ENCODE assay signal across 7 mouse cellular contexts in the genomic region with DNA sequence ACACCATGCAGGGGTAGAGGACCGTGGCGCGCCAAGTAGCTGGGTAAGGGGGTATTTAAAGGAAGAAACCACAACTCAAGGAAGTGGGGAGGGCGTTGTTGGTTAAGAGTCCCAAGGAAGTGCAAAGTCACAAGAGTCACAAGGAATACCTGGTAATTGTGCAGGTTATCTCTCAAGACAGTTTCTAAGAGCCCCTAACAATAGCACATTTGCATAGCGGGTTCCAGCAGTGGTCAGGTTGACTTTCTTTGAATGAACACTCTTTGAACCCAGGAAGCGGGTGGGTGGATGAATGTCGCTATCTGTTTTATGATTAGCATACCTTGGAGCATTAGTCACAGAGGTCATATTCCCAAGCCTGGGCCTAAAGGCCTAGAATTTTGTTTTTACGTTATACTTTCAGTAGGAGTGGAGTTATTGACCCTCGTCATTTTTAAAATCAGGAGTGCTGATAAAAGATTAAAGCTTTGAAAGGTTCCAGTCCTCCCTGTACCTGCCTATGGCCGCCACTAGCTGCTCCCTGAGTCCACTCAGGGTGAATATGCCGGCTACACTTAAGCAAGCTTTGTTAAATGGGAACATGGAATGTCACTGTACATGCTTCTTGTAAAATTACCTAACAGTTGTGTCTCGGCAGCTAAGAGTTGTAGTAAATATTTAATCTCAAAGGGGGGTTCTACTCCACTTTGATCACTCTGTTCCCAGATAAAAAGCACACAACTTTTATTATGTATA. TPM values are rescaled to one million over a fixed set of nuclear protein-coding genes. Genes with fewer than 3 reads are reported as not detected.
A peak's percentile ranks its signal among the peaks of the same experiment; 100 is the strongest.
DNase-seq lines count a peak whose midpoint lies in the region; ATAC-seq and TF ChIP-seq lines count a peak whose summit lies in the region.
"Not testable (repeated sequence)": the region's sequence is repeated elsewhere in the genome, so short reads cannot be mapped to it uniquely, and the experiment has no call there.

No protein-coding gene starts in this region.

- H3K4me1 ChIP-seq in embryonic fibroblast, embryonic 13.5 days (ENCODE audit: control insufficient read depth, insufficient read depth, low read length) = peaks cover 13% of the 10 kb centered on the region
- peaks cover 32% of the 10 kb centered on the region for H3K4me1 ChIP-seq in heart, embryonic 12.5 days (replicated peaks)
- not testable (repeated sequence) for H3K4me1 ChIP-seq in intestine, embryonic 15.5 days (replicated peaks); kidney, adult 2 months (ENCODE audit: control insufficient read depth, insufficient read depth, low read length)

- not testable (repeated sequence) for H3K36me3 ChIP-seq in heart, embryonic 12.5 days; intestine, embryonic 15.5 days; kidney, adult 2 months (ENCODE audit: control insufficient read depth, insufficient read depth, low read length)

- not testable (repeated sequence) for H3K9ac ChIP-seq in heart, embryonic 12.5 days; intestine, embryonic 15.5 days

- not testable (repeated sequence) for H3K4me3 ChIP-seq in embryonic fibroblast, embryonic 13.5 days (ENCODE audit: insufficient read depth, low read length); heart, embryonic 12.5 days; intestine, embryonic 15.5 days (replicated peaks); kidney, adult 2 months (ENCODE audit: insufficient read depth, low read depth, low read length)

- H3K9me3 ChIP-seq in heart, embryonic 12.5 days (replicated peaks); intestine, embryonic 15.5 days: not testable (repeated sequence)

- DNase-seq in ES-CJ7 (ENCODE audit: low read depth, low spot score) (peak; percentile 72), R1 (ENCODE audit: low read depth, low spot score) (peak; percentile 85)
- not testable (repeated sequence) for DNase-seq in kidney, adult 2 months
- peak; percentile 18 for DNase-seq in lung, postnatal 25 days (ENCODE audit: low spot score)

- H3K27ac ChIP-seq in embryonic fibroblast, embryonic 13.5 days (ENCODE audit: insufficient read depth, low read length) = peak overlapping the region; percentile 61; the same call in 1 of the 2 replicates
- H3K27ac ChIP-seq in heart, embryonic 12.5 days (ENCODE audit: poor library complexity, severe bottlenecking) = peak overlapping the region; percentile 12; the same call in 1 of the 2 replicates
- H3K27ac ChIP-seq in intestine, embryonic 15.5 days = not testable (repeated sequence)
- H3K27ac ChIP-seq in kidney, adult 2 months (ENCODE audit: insufficient read depth, low read depth, low read length) = peak overlapping the region; percentile 39; the same call in 1 of the 2 replicates

- ATAC-seq in heart, embryonic 12.5 days (ENCODE audit: insufficient number of reproducible peaks, low FRiP score) = not testable (repeated sequence)
- ATAC-seq in intestine, embryonic 15.5 days = peak; percentile 18; the same call in 1 of the 2 replicates

- not testable (repeated sequence) for H3K4me2 ChIP-seq in heart, embryonic 12.5 days; intestine, embryonic 15.5 days (replicated peaks)

- WGBS in heart, embryonic 12.5 days = 86% methylated on average over 12 of the region's 12 CpGs
- WGBS in intestine, embryonic 15.5 days = 84% methylated on average over 12 of the region's 12 CpGs
- WGBS in kidney, adult 2 months = 75% methylated on average over 12 of the region's 12 CpGs

- H3K27me3 ChIP-seq in heart, embryonic 12.5 days (replicated peaks); intestine, embryonic 15.5 days (replicated peaks); kidney, adult 2 months (replicated peaks; ENCODE audit: control insufficient read depth, insufficient read depth, low read length): not testable (repeated sequence)

- TF ChIP-seq CTCF in embryonic fibroblast, embryonic 13.5 days (IDR thresholded peaks at IDR 0.05; ENCODE audit: borderline replicate concordance, insufficient read depth, low read length); kidney, adult 2 months (conservative IDR thresholded peaks at IDR 0.05; ENCODE audit: insufficient read depth, insufficient read length, low read depth, low read length): not testable (repeated sequence)

- TF ChIP-seq POLR2A in embryonic fibroblast, embryonic 13.5 days (IDR thresholded peaks at IDR 0.05; ENCODE audit: low read depth, low read length); kidney, adult 2 months (IDR thresholded peaks at IDR 0.05; ENCODE audit: low read depth, low read length): not testable (repeated sequence)

RNA-seq across cellular contexts. Expression of gene Eif2b5, which starts 19.4 kb away (rescaled TPM):
- 53.8 and 61.5 TPM in 2 replicates for polyA plus RNA-seq in embryonic fibroblast, embryonic 13.5 days (2011; ENCODE audit: insufficient read length, low read depth, missing spikeins)
- polyA plus RNA-seq in heart, embryonic 12.5 days (2016; fragmentation: Nextera tagmentation; extraction: Ambion mirVana) = 89.6 and 94.4 TPM in 2 replicates
- polyA plus RNA-seq in intestine, embryonic 15.5 days (2015; fragmentation: Nextera tagmentation; extraction: Ambion mirVana) = 99.4 and 102 TPM in 2 replicates
- 30.4 and 33.9 TPM in 2 replicates for polyA plus RNA-seq in kidney, adult 2 months (2012; rRNA removed)

RNA-seq across cellular contexts. Expression of gene Dvl3, which starts 37.6 kb away (rescaled TPM):
- 51.4 and 57.3 TPM in 2 replicates for polyA plus RNA-seq in embryonic fibroblast, embryonic 13.5 days (2011; ENCODE audit: insufficient read length, low read depth, missing spikeins)
- 31.1 and 34.1 TPM in 2 replicates for polyA plus RNA-seq in heart, embryonic 12.5 days (2016; fragmentation: Nextera tagmentation; extraction: Ambion mirVana)
- polyA plus RNA-seq in intestine, embryonic 15.5 days (2015; fragmentation: Nextera tagmentation; extraction: Ambion mirVana) = 18.1 and 19.5 TPM in 2 replicates
- 33.5 and 37.4 TPM in 2 replicates for polyA plus RNA-seq in kidney, adult 2 months (2012; rRNA removed)

RNA-seq across cellular contexts. Expression of gene Abcc5, which starts 53.0 kb away (rescaled TPM):
- 74.8 and 76.8 TPM in 2 replicates for polyA plus RNA-seq in embryonic fibroblast, embryonic 13.5 days (2011; ENCODE audit: insufficient read length, low read depth, missing spikeins)
- 86.0 and 94.9 TPM in 2 replicates for polyA plus RNA-seq in heart, embryonic 12.5 days (2016; fragmentation: Nextera tagmentation; extraction: Ambion mirVana)
- polyA plus RNA-seq in intestine, embryonic 15.5 days (2015; fragmentation: Nextera tagmentation; extraction: Ambion mirVana) = 39.4 and 40.0 TPM in 2 replicates
- polyA plus RNA-seq in kidney, adult 2 months (2012; rRNA removed) = 56.0 and 73.1 TPM in 2 replicates

RNA-seq across cellular contexts. Expression of gene Ap2m1, which starts 56.1 kb away (rescaled TPM):
- polyA plus RNA-seq in embryonic fibroblast, embryonic 13.5 days (2011; ENCODE audit: insufficient read length, low read depth, missing spikeins) = 448 and 450 TPM in 2 replicates
- polyA plus RNA-seq in heart, embryonic 12.5 days (2016; fragmentation: Nextera tagmentation; extraction: Ambion mirVana) = 487 and 490 TPM in 2 replicates
- 614 and 624 TPM in 2 replicates for polyA plus RNA-seq in intestine, embryonic 15.5 days (2015; fragmentation: Nextera tagmentation; extraction: Ambion mirVana)
- 639 and 682 TPM in 2 replicates for polyA plus RNA-seq in kidney, adult 2 months (2012; rRNA removed)
